Mouse (Mus musculus): ENCODE data around the gene Snrpa. TPM values are rescaled to one million over a fixed set of nuclear protein-coding genes. Genes with fewer than 3 reads are reported as not detected.

The Snrpa gene
- polyA plus RNA-seq, 1 experiment from 2014 or later = 160 TPM

DNA sequence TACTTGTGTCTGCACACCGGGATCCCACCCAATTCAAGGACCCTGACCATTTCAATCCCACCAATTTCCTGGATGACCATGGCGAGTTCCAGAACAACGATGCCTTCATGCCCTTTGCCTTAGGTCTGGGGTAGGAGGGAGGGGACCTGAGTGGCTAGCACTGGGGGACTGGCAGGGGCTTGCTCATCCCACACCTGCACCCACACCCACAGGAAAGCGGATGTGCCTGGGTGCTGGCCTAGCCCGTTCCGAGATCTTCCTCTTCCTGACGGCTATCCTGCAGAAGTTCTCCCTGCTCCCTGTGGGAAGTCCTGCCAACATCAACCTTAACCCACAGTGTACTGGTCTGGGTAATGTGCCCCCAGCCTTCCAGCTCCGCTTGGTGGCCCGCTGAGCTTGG lies 37.9 kb downstream of the Snrpa start:
- Histone ChIP-seq H3K9ac (ENCODE audit: low read depth, low read length) (no peak overlapping the region), H3K9me3 (replicated peaks; ENCODE audit: low read length) (no peaks in the 10 kb centered on the region), H3K27ac (no peak overlapping the region), H3K4me1 (replicated peaks; ENCODE audit: insufficient read depth, low read length) (peaks cover 9% of the 10 kb centered on the region; the same call in 1 of the 2 replicates), H3K36me3 (ENCODE audit: insufficient read depth, low read length) (peaks cover 18% of the 10 kb centered on the region), H3K4me2 (ENCODE audit: low read length) (no peak overlapping the region), H3K27me3 (ENCODE audit: insufficient read depth, low read length) (no peaks in the 10 kb centered on the region), H3K4me3 (replicated peaks; ENCODE audit: low read depth, low read length) (no peak overlapping the region)
- WGBS = 94% methylated on average over 9 of the region's 9 CpGs
- no peak for TF ChIP-seq CTCF (IDR thresholded peaks at IDR 0.05; ENCODE audit: low read depth)
- DNase-seq (ENCODE audit: low spot score) (no peak), ATAC-seq (replicated peaks; ENCODE audit: low FRiP score, low read depth) (no peak)

DNA sequence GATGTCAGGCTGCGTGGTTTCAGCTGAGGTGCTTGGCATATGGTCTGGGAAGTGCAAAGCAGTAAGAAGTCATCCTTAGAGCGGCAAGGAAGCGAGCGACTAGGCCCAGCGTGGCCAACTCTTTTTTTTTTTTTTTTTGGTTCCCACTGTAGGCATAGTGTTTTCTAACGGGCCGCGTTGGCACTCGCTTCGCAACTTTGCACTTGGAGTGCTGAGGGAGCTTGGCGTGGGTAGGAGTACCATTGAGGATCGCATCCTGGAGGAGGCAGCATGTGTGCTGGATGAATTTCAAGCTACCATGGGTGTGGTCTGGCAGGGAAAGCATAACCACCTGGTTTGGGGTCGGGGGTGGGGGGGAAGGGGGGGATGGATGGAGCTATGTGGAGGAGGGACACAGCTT lies 40.1 kb downstream of the Snrpa start:
- Histone ChIP-seq H3K27ac (no peak overlapping the region), H3K9ac (ENCODE audit: low read depth, low read length) (no peak overlapping the region), H3K27me3 (ENCODE audit: insufficient read depth, low read length) (no peaks in the 10 kb centered on the region), H3K4me2 (ENCODE audit: low read length) (no peak overlapping the region), H3K4me3 (replicated peaks; ENCODE audit: low read depth, low read length) (no peak overlapping the region), H3K36me3 (ENCODE audit: insufficient read depth, low read length) (peaks cover 18% of the 10 kb centered on the region), H3K9me3 (replicated peaks; ENCODE audit: low read length) (no peaks in the 10 kb centered on the region), H3K4me1 (replicated peaks; ENCODE audit: insufficient read depth, low read length) (peaks cover 8% of the 10 kb centered on the region; the same call in 1 of the 2 replicates)
- 79% methylated on average over 13 of the region's 13 CpGs for WGBS
- DNase-seq (ENCODE audit: low spot score) = no peak
- no peak for TF ChIP-seq CTCF (IDR thresholded peaks at IDR 0.05; ENCODE audit: low read depth)
- ATAC-seq (replicated peaks; ENCODE audit: low FRiP score, low read depth) = no peak

DNA sequence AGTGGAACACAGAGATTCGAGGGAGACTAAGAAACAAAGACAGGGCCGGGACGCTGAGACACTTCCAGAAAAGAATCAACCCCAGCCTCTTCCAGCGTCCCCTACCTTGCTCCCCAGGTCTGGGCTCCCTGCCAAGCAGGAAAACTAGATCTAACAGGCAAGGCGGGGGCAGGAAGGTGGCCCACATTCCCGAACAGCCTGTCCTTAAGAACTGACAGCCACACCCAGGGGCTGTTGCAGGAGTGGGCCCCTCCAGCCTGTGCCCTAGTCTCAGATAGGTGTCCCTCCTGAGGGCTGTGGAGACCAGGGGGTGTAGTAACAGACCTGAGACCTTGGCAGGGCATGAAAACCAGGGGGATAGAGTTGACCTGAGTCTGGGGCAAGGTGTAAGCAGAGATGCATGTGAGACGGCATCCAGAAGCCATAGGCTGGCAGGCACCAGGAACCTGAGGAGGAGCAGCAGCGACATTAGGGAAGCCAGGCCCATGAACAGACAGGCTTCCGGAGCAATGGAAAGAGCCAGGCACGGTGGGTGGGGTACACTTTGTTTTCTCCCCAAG lies 42.8 kb downstream of the Snrpa start, which contains the start of gene Cyp2t4:
Gene Cyp2t4, plus strand, starts transcription at position 510 of the 560 bp plus-strand sequence.
- DNase-seq (ENCODE audit: low spot score) = no peak
- TF ChIP-seq CTCF (IDR thresholded peaks at IDR 0.05; ENCODE audit: low read depth) = no peak
- Histone ChIP-seq H3K36me3 (ENCODE audit: insufficient read depth, low read length) (peaks cover 11% of the 10 kb centered on the region), H3K27me3 (ENCODE audit: insufficient read depth, low read length) (no peaks in the 10 kb centered on the region), H3K4me3 (replicated peaks; ENCODE audit: low read depth, low read length) (no peak within 1 kb of the TSS), H3K9me3 (replicated peaks; ENCODE audit: low read length) (no peaks in the 10 kb centered on the region), H3K27ac (peak within 1 kb of the TSS; percentile 60), H3K9ac (ENCODE audit: low read depth, low read length) (no peak within 1 kb of the TSS), H3K4me1 (replicated peaks; ENCODE audit: insufficient read depth, low read length) (no peaks in the 10 kb centered on the region), H3K4me2 (ENCODE audit: low read length) (no peak within 1 kb of the TSS)
- peak; percentile 55; the same call in 1 of the 2 replicates for ATAC-seq (replicated peaks; ENCODE audit: low FRiP score, low read depth)
- 49% methylated on average over 10 of the region's 10 CpGs for WGBS

MicroRNAs encoded within 50 kb of the gene (microRNA counts, 519-probe panel; counts per million panel counts)
- microRNA mmu-miR-1191 = 330 counts per million, percentile 68 among the panel's probes with 10 or more counts

Small RNA genes within 50 kb of the gene (microRNA-seq; reads per million reads assigned to microRNA genes)
- not detected for gene Mir1191
- gene Mir3101 = not detected

Other genes with a start within 250 kb of the Snrpa start
- not detected in 2 replicates for gene Cyp2a12, start 167.2 kb downstream of the Snrpa start, polyA plus RNA-seq (2015; fragmentation: Nextera tagmentation; extraction: Ambion mirVana)
- gene Cyp2f2, start 76.4 kb downstream of the Snrpa start, polyA plus RNA-seq (2015; fragmentation: Nextera tagmentation; extraction: Ambion mirVana) = 0.29 TPM in 1 of 2 replicates, not detected in the other
- not detected in 2 replicates for gene Cyp2t4, start 42.6 kb downstream of the Snrpa start, polyA plus RNA-seq (2015; fragmentation: Nextera tagmentation; extraction: Ambion mirVana)
- gene Egln2, start 29.5 kb downstream of the Snrpa start, polyA plus RNA-seq (2015; fragmentation: Nextera tagmentation; extraction: Ambion mirVana) = 64.4 and 65.4 TPM in 2 replicates
- 74.0 and 75.0 TPM in 2 replicates for gene Rab4b, start 17.4 kb downstream of the Snrpa start, polyA plus RNA-seq (2015; fragmentation: Nextera tagmentation; extraction: Ambion mirVana)
- gene Gm21983, start 15.2 kb downstream of the Snrpa start, polyA plus RNA-seq (2015; fragmentation: Nextera tagmentation; extraction: Ambion mirVana) = 0.30 and 0.54 TPM in 2 replicates
- gene Mia, start 15.1 kb downstream of the Snrpa start, polyA plus RNA-seq (2015; fragmentation: Nextera tagmentation; extraction: Ambion mirVana) = 17.6 and 23.5 TPM in 2 replicates
- gene BC024978, start 490 bp downstream of the Snrpa start, polyA plus RNA-seq (2015; fragmentation: Nextera tagmentation; extraction: Ambion mirVana) = 2.2 and 3.1 TPM in 2 replicates
- gene Itpkc, start 32.4 kb upstream of the Snrpa start, polyA plus RNA-seq (2015; fragmentation: Nextera tagmentation; extraction: Ambion mirVana) = 3.4 and 3.6 TPM in 2 replicates
- gene Coq8b, start 36.8 kb upstream of the Snrpa start, polyA plus RNA-seq (2015; fragmentation: Nextera tagmentation; extraction: Ambion mirVana) = 20.8 and 22.0 TPM in 2 replicates
- gene Numbl, start 62.2 kb upstream of the Snrpa start, polyA plus RNA-seq (2015; fragmentation: Nextera tagmentation; extraction: Ambion mirVana) = 12.6 and 13.0 TPM in 2 replicates
- gene Ltbp4, start 141.4 kb upstream of the Snrpa start, polyA plus RNA-seq (2015; fragmentation: Nextera tagmentation; extraction: Ambion mirVana) = 41.7 and 43.8 TPM in 2 replicates
- 34.1 and 40.2 TPM in 2 replicates for gene Shkbp1, start 159.7 kb upstream of the Snrpa start, polyA plus RNA-seq (2015; fragmentation: Nextera tagmentation; extraction: Ambion mirVana)
- 0.57 TPM in 1 of 2 replicates, not detected in the other for gene Gm20479, start 161.1 kb upstream of the Snrpa start, polyA plus RNA-seq (2015; fragmentation: Nextera tagmentation; extraction: Ambion mirVana)

Data from kidney, postnatal 0 days (tissue).